Comparison of ENCODE assay signal across 8 mouse cellular contexts in genomic region chr11:97700003-97700745, GRCm38 (mm10). TPM values are rescaled to one million over a fixed set of nuclear protein-coding genes. Genes with fewer than 3 reads are reported as not detected.
DNase-seq lines count a peak whose midpoint lies in the region; ATAC-seq and TF ChIP-seq lines count a peak whose summit lies in the region.

Pcgf2 (minus strand) TSS chr11:97700497.

- peak; percentile 34 to 42; a peak in 2 of 4 replicates for TF ChIP-seq POLR2A in MEL (IDR thresholded peaks at IDR 0.05; ENCODE audit: control insufficient read depth in 1 of 2, insufficient read depth in 1 of 2, low read depth in 1 of 2, low read length in 2 of 2, poor library complexity in 1 of 2)

- H3K4me2 ChIP-seq in hindbrain, embryonic 12.5 days (replicated peaks), result peak within 1 kb of the TSS; percentile 87

- TF ChIP-seq EP300 in MEL (IDR thresholded peaks at IDR 0.05; ENCODE audit: low read depth in 1 of 2, low read length in 2 of 2), result no peak

- H3K4me3 ChIP-seq in MEL (ENCODE audit: control insufficient read depth in 1 of 2, insufficient read depth in 1 of 2, low read depth in 2 of 2, low read length in 2 of 2), result peak within 1 kb of the TSS; percentile 73 to 94
- H3K4me3 ChIP-seq in hindbrain, embryonic 12.5 days, result peak within 1 kb of the TSS; percentile 85

- H3K9me3 ChIP-seq in MEL (replicated peaks; ENCODE audit: insufficient read depth, low read length), result no peaks in the 10 kb centered on the region
- no peaks in the 10 kb centered on the region for H3K9me3 ChIP-seq in hindbrain, embryonic 12.5 days (replicated peaks)

- TF ChIP-seq RAD21 in MEL (IDR thresholded peaks at IDR 0.05; ENCODE audit: low read depth, low read length), result no peak

- peak; percentile 23 for ATAC-seq in hindbrain, embryonic 12.5 days (ENCODE audit: low FRiP score)

- H3K4me1 ChIP-seq in MEL (ENCODE audit: control insufficient read depth in 1 of 2, insufficient read depth in 2 of 2, low read length in 2 of 2), result peaks cover 0 to 19% of the 10 kb centered on the region in 2 experiments; a peak in 3 of 4 replicates
- peaks cover 53% of the 10 kb centered on the region for H3K4me1 ChIP-seq in hindbrain, embryonic 12.5 days

- H3K9ac ChIP-seq in MEL (ENCODE audit: control insufficient read depth, low read depth, low read length, poor library complexity, severe bottlenecking), result peak within 1 kb of the TSS; percentile 83
- peak within 1 kb of the TSS; percentile 83 for H3K9ac ChIP-seq in hindbrain, embryonic 12.5 days

- peak within 1 kb of the TSS; percentile 66 for H3K27ac ChIP-seq in MEL (ENCODE audit: control insufficient read depth, low read depth, low read length)
- peak within 1 kb of the TSS; percentile 99 for H3K27ac ChIP-seq in hindbrain, embryonic 12.5 days

- WGBS in hindbrain, embryonic 12.5 days, result under 1% methylated on average over 85 of the region's 85 CpGs

- peaks cover 0 to 12% of the 10 kb centered on the region in 2 experiments; a peak in 2 of 4 replicates for H3K36me3 ChIP-seq in MEL (ENCODE audit: control insufficient read depth in 1 of 2, insufficient read depth in 2 of 2, low read length in 2 of 2)
- H3K36me3 ChIP-seq in hindbrain, embryonic 12.5 days, result no peaks in the 10 kb centered on the region

- peak; percentile 85 for DNase-seq in MEL (ENCODE audit: low read depth, low spot score)
- peak; percentile 89 for DNase-seq in cerebellum, adult 11-12 months
- DNase-seq in frontal cortex, postnatal 14 days (ENCODE audit: low spot score in 2 of 2), result peak; percentile 61 to 67
- DNase-seq in layer of hippocampus, postnatal 14 days (ENCODE audit: low spot score in 2 of 2), result peak; percentile 65 to 76
- peak; percentile 86 for DNase-seq in lung, postnatal 25 days (ENCODE audit: low spot score)
- DNase-seq in right cerebral cortex, adult 2 months (ENCODE audit: low spot score in 2 of 2), result peak; percentile 69 to 76
- no peak for DNase-seq in c-Kit-positive CD71-positive TER-119-positive erythroid progenitor cells, embryonic 14.5 days (ENCODE audit: low spot score)

- peaks cover 26% of the 10 kb centered on the region for H3K79me2 ChIP-seq in MEL (ENCODE audit: control insufficient read depth, insufficient read depth, low read length, poor library complexity)

- H3K27me3 ChIP-seq in MEL (ENCODE audit: control insufficient read depth in 1 of 2, insufficient read depth in 2 of 2, low read length in 2 of 2), result no peaks in the 10 kb centered on the region
- H3K27me3 ChIP-seq in hindbrain, embryonic 12.5 days, result no peaks in the 10 kb centered on the region

- no peak for TF ChIP-seq CTCF in MEL (IDR thresholded peaks at IDR 0.05 in 2 of 3, conservative IDR thresholded peaks at IDR 0.05 in 1 of 3; ENCODE audit: control insufficient read depth in 1 of 3, insufficient read depth in 1 of 3, low read depth in 2 of 3, low read length in 3 of 3, poor library complexity in 1 of 3, severe bottlenecking in 1 of 3)

TF ChIP-seq in MEL, 35 proteins besides CTCF, POLR2A, EP300 and RAD21:
- TF ChIP-seq TBP (IDR thresholded peaks at IDR 0.05; ENCODE audit: low read depth, low read length) (peak; percentile 88), RCOR1 (IDR thresholded peaks at IDR 0.05; ENCODE audit: low read depth, low read length) (0 out of 2 replicates have a peak, but pooled peaks have one; percentile 15), GATA1 (IDR thresholded peaks at IDR 0.05; ENCODE audit: low read depth, low read length) (no peak), ELF1 (IDR thresholded peaks at IDR 0.05; ENCODE audit: low read depth, low read length) (peak; percentile 46; the same call in 1 of the 2 replicates), MXI1 (IDR thresholded peaks at IDR 0.05; ENCODE audit: low read depth, low read length) (peak; percentile 30), NELFE (IDR thresholded peaks at IDR 0.05; ENCODE audit: low read depth, low read length) (peak; percentile 63), POLR2AphosphoS2 (IDR thresholded peaks at IDR 0.05; ENCODE audit: low read length) (peak; percentile 36; the same call in 1 of the 2 replicates), MAZ (IDR thresholded peaks at IDR 0.05; ENCODE audit: low read depth, low read length) (peak; percentile 45; the same call in 1 of the 2 replicates), ZNF384 (IDR thresholded peaks at IDR 0.05; ENCODE audit: low read depth, low read length) (0 out of 2 replicates have a peak, but pooled peaks have one; percentile 10), ZMIZ1 (IDR thresholded peaks at IDR 0.05; ENCODE audit: low read depth, low read length) (peak; percentile 74; the same call in 1 of the 2 replicates), NRF1 (IDR thresholded peaks at IDR 0.05; ENCODE audit: insufficient read depth, low read depth, low read length, poor library complexity, severe bottlenecking) (0 out of 2 replicates have a peak, but pooled peaks have one; percentile 10), HCFC1 (IDR thresholded peaks at IDR 0.05; ENCODE audit: low read depth, low read length) (peak; percentile 26; the same call in 1 of the 2 replicates), TCF12 (IDR thresholded peaks at IDR 0.05; ENCODE audit: low read depth, low read length) (peak; percentile 20), MYB (IDR thresholded peaks at IDR 0.05; ENCODE audit: low read depth, low read length) (no peak), MEF2A (IDR thresholded peaks at IDR 0.05; ENCODE audit: extremely low read depth, insufficient replicate concordance, low read depth, low read length, poor library complexity, severe bottlenecking) (no peak), MYC (IDR thresholded peaks at IDR 0.05; ENCODE audit: low read depth, low read length) (0 out of 2 replicates have a peak, but pooled peaks have one; percentile 32), MAX (IDR thresholded peaks at IDR 0.05; ENCODE audit: low read length) (peak; percentile 70), MAFK (IDR thresholded peaks at IDR 0.05; ENCODE audit: borderline replicate concordance, low read depth, low read length) (no peak), ETS1 (IDR thresholded peaks at IDR 0.05; ENCODE audit: low read depth, low read length) (peak; percentile 46; the same call in 1 of the 2 replicates), E2F4 (IDR thresholded peaks at IDR 0.05; ENCODE audit: borderline replicate concordance, low read depth, low read length) (peak; percentile 61; the same call in 1 of the 2 replicates), UBTF (IDR thresholded peaks at IDR 0.05; ENCODE audit: borderline replicate concordance, insufficient read depth, low read depth, low read length) (peak; percentile 98; the same call in 1 of the 2 replicates), SMC3 (IDR thresholded peaks at IDR 0.05; ENCODE audit: low read depth, low read length) (no peak)

RNA-seq across cellular contexts. Expression of gene Pcgf2, which starts in this region (rescaled TPM):
- 12.3 and 20.0 TPM in 2 replicates for total RNA-seq in MEL (2012; rRNA removed)
- 10 to 100 TPM in 1 of 2 experiments, not detected in 1; 38.7 TPM for polyA plus RNA-seq in MEL (2012; ENCODE audit: insufficient read depth in 1 of 2, insufficient read length in 2 of 2, low read depth in 1 of 2, low replicate concordance in 2 of 2, missing spikeins in 1 of 2)
- polyA plus RNA-seq in hindbrain, embryonic 12.5 days (2016; fragmentation: Nextera tagmentation; extraction: Ambion mirVana), result 23.3 and 24.7 TPM in 2 replicates
- total RNA-seq in layer of hippocampus, postnatal 14 days (2021), result 10 to 100 TPM; 29.9 to 32.7 TPM
